Mouse (Mus musculus) small intestine, adult 2 months (tissue): ENCODE results near the gene Selenoi.

ENCODE experiments used
- CTCF ChIP-seq: fragments of 200-500 bp; IDR thresholded peaks from 2 replicates; pipeline ENCODE4 v1.5.1; 2012; ENCODE audit warnings: low read depth, mild to moderate bottlenecking, control low read depth, inconsistent platforms, low read length, moderate library complexity, mixed read lengths; ENCODE audit not compliant: insufficient replicate concordance, insufficient read length; ENCODE audit errors: extremely low read depth
- POLR2A ChIP-seq: fragments of 200-500 bp; IDR thresholded peaks from 2 replicates; pipeline ENCODE4 v1.6.1; 2012; ENCODE audit warnings: low read depth, mild to moderate bottlenecking, control low read depth, inconsistent platforms, low read length, moderate library complexity

- TF ChIP-seq CTCF (no peak), POLR2A (no peak)
Measured at GRCm38 (mm10) chr5:30238533-30238932, 6.2 kb downstream of the Selenoi start.
